28 mouse cellular contexts compared by ENCODE assay signal in the genomic region with DNA sequence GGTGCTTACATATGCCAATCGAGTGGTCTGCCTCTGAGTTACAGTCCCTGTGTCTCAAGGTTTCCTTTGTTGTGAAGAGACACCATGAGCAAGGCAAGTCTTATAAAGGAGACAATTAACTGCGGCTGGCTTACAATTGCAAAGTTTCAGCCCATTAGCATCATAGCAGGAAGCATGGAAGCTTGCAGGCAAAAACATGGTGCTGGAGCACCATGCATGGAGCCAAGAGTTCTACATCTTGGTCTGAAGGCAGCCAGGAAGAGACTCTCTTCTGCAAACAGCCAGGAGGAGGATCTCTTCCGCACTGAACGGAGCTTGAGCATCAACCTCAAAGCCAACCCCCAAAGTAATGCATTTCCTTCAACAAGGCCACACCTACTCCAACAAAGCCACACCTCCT.
DNase-seq lines count a peak whose midpoint lies in the region; ATAC-seq and TF ChIP-seq lines count a peak whose summit lies in the region.
"Had no signal": no experiment of that assay in that cellular context is flagged by ENCODE, and none has a peak within 500 bp of the region (broad histone marks: within the 10 kb centered on the region; RNA-seq: fewer than 3 reads in every experiment).

No protein-coding gene starts in this region.

- H3K4me1 ChIP-seq in kidney, embryonic 15.5 days: peaks cover 33% of the 10 kb centered on the region
- H3K4me1 ChIP-seq in liver, postnatal 0 days (ENCODE audit: insufficient read depth): peaks cover 2% of the 10 kb centered on the region; the same call in 1 of the 2 replicates
- H3K4me1 ChIP-seq: lung, embryonic 15.5 days; megakaryocyte, embryonic 14.5 days; midbrain, embryonic 12.5 days had no signal

- no peaks in the 10 kb centered on the region for H3K36me3 ChIP-seq in kidney, embryonic 15.5 days
- no peaks in the 10 kb centered on the region for H3K36me3 ChIP-seq in liver, postnatal 0 days (replicated peaks; ENCODE audit: insufficient read depth, low read length)
- H3K36me3 ChIP-seq: embryonic facial prominence, embryonic 13.5 days; heart, embryonic 12.5 days; limb, embryonic 12.5 days; liver, embryonic 15.5 days; lung, embryonic 15.5 days; midbrain, embryonic 12.5 days had no signal

- TF ChIP-seq CTCF in liver, postnatal 0 days (IDR thresholded peaks at IDR 0.05; ENCODE audit: low read depth): no peak

- peak; percentile 17 for DNase-seq in CD4-positive, CD25-positive, alpha-beta regulatory T cell, adult 2 months (ENCODE audit: low read depth, low spot score)
- DNase-seq in kidney, postnatal 14 days: no peak
- DNase-seq in ZHBTc4 (ENCODE audit: low read depth, low spot score): peak; percentile 66
- no peak for DNase-seq in layer of hippocampus, adult 8-10 months (ENCODE audit: low spot score in 2 of 2)
- no peak for DNase-seq in liver, postnatal 0 days
- DNase-seq: adrenal gland, postnatal 25 days; cerebellum, adult 11-12 months; cerebellum, adult 9-11 months; embryo, embryonic 11 days; forebrain, postnatal 0 days; heart, adult 2 months; heart, postnatal 4 days; kidney, adult 18-20 months; lung, postnatal 36 days; right cerebral cortex, postnatal 25 days; thymus, postnatal 14 days had no signal

- no peak overlapping the region for H3K9ac ChIP-seq in kidney, embryonic 15.5 days
- no peak overlapping the region for H3K9ac ChIP-seq in liver, postnatal 0 days (replicated peaks)
- H3K9ac ChIP-seq: embryonic facial prominence, embryonic 13.5 days; forebrain, postnatal 0 days; heart, embryonic 12.5 days; limb, embryonic 12.5 days; liver, embryonic 15.5 days; lung, embryonic 15.5 days; midbrain, embryonic 12.5 days had no signal

- no peak for ATAC-seq in CD4-positive, CD25-positive, alpha-beta regulatory T cell, adult 4 months
- ATAC-seq in kidney, embryonic 15.5 days (replicated peaks; ENCODE audit: low FRiP score): peak; percentile 22; the same call in 1 of the 2 replicates
- ATAC-seq in liver, postnatal 0 days: no peak
- ATAC-seq: forebrain, postnatal 0 days had no signal

- 62% methylated on average over 4 of the region's 4 CpGs for WGBS in kidney, embryonic 15.5 days
- 82% methylated on average over 4 of the region's 4 CpGs for whole genome bisulfite sequencing in liver, postnatal 0 days (ENCODE audit: insufficient replicate concordance)

- no peaks in the 10 kb centered on the region for H3K9me3 ChIP-seq in kidney, embryonic 15.5 days (replicated peaks)
- no peaks in the 10 kb centered on the region for H3K9me3 ChIP-seq in liver, postnatal 0 days (ENCODE audit: low read length)
- H3K9me3 ChIP-seq: embryonic facial prominence, embryonic 13.5 days; heart, embryonic 12.5 days; limb, embryonic 12.5 days; liver, embryonic 15.5 days; lung, embryonic 15.5 days; midbrain, embryonic 12.5 days had no signal

- no peak overlapping the region for H3K4me3 ChIP-seq in kidney, embryonic 15.5 days (replicated peaks)
- H3K4me3 ChIP-seq in liver, postnatal 0 days (ENCODE audit: low read depth, low read length): no peak overlapping the region
- H3K4me3 ChIP-seq: erythroblast, embryonic 14.5 days; heart, adult 2 months; heart, embryonic 12.5 days; limb, embryonic 12.5 days; liver, embryonic 15.5 days; lung, embryonic 15.5 days; megakaryocyte, embryonic 14.5 days; midbrain, embryonic 12.5 days; myocyte had no signal

- no peak overlapping the region for H3K27ac ChIP-seq in kidney, embryonic 15.5 days
- H3K27ac ChIP-seq in liver, postnatal 0 days (ENCODE audit: low read depth): no peak overlapping the region
- H3K27ac ChIP-seq: heart, adult 2 months; kidney, postnatal 0 days; liver, embryonic 15.5 days; lung, embryonic 15.5 days; midbrain, embryonic 12.5 days had no signal

- TF ChIP-seq EP300 in liver, postnatal 0 days (IDR thresholded peaks at IDR 0.05; ENCODE audit: low read depth): no peak

- H3K4me2 ChIP-seq in kidney, embryonic 15.5 days: peak overlapping the region; percentile 48
- no peak overlapping the region for H3K4me2 ChIP-seq in liver, postnatal 0 days (ENCODE audit: low read depth, low read length)
- H3K4me2 ChIP-seq: heart, embryonic 12.5 days; liver, embryonic 15.5 days; lung, embryonic 15.5 days; midbrain, embryonic 12.5 days had no signal

- peaks cover 8% of the 10 kb centered on the region; the same call in 1 of the 2 replicates for H3K27me3 ChIP-seq in kidney, embryonic 15.5 days
- no peaks in the 10 kb centered on the region for H3K27me3 ChIP-seq in liver, postnatal 0 days (ENCODE audit: insufficient read depth, low read length)
- H3K27me3 ChIP-seq: embryonic facial prominence, embryonic 13.5 days; heart, embryonic 12.5 days; limb, embryonic 12.5 days; lung, embryonic 15.5 days; midbrain, embryonic 12.5 days had no signal

Comparison
In these comparisons a context has a peak if more than half of its experiments do, and no peak if none do; other contexts are left out.
1. DNase-seq: peak in CD4-positive, CD25-positive, alpha-beta regulatory T cell, adult 2 months (single experiment) and ZHBTc4 (single experiment); none in kidney, postnatal 14 days (single experiment), layer of hippocampus, adult 8-10 months (0 of 2) and liver, postnatal 0 days (single experiment).